Mouse (Mus musculus) ES-Bruce4 (cell line): ENCODE results near the gene Heatr5a.

Experiments
- CTCF ChIP-seq: IDR thresholded peaks from one replicate; pipeline ENCODE4 v1.8.1; 2011; ENCODE audit warnings: low read depth, low read length
- EP300 ChIP-seq: IDR thresholded peaks from 2 replicates; pipeline ENCODE4 v1.6.1; 2011; ENCODE audit warnings: low read depth, low read length; ENCODE audit not compliant: insufficient read depth
- POLR2A ChIP-seq: IDR thresholded peaks from one replicate; pipeline ENCODE4 v1.8.1; 2011; ENCODE audit warnings: low read length; ENCODE audit not compliant: insufficient read depth

DNA sequence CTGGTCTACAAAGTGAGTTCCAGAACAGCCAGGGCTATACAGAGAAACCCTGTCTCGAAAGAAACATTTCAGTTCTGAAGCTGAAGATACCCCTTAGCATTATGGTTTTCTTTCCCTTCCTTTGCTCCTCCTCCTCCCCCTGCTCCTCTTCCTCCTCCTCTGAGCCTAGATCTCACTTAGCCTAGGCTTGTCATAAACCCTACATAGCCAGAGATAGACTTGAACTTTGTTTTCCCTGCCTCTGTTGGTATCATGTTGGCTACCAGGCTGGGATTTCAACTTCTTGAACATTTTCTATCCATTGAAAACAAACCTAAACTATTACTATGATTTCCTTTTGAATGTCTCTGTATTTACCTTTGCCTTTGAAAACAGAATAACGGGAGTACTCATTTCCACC, 115.2 kb downstream of the Heatr5a start:
- TF ChIP-seq POLR2A: no peak
- TF ChIP-seq EP300: no peak
- TF ChIP-seq CTCF: no peak
